Mouse (Mus musculus): ENCODE measurements around the gene Ralgds.
A peak's percentile ranks its signal among the peaks of the same experiment; 100 is the strongest.
"Not testable (repeated sequence)": the region's sequence is repeated elsewhere in the genome, so short reads cannot be mapped to it uniquely, and the experiment has no call there.

The Ralgds gene

DNA sequence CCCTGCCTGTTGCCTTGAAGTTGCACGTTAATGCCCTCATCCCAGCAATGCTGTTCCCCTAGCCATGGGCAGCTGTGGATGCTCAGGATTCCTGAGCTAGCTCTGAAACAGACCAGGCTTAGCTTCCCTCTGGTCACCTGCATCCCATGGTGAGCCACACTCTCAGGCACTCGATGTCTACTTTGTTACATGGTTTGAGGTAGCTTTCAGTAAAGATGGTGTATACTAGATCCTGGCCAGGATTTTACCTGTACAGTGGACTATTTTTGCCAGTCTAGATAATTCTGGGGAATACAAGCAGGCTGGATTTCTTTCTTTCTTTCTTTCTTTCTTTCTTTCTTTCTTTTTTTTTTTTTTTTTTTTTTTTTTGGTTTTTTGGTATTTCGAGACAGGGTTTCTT is 7.1 kb upstream of the Ralgds start, which contains the start of gene Gm10134:
Gene Gm10134, plus strand, starts transcription at position 301 of the 400 bp plus-strand sequence.
- no peak for DNase-seq (ENCODE audit: low spot score in 2 of 2)

DNA sequence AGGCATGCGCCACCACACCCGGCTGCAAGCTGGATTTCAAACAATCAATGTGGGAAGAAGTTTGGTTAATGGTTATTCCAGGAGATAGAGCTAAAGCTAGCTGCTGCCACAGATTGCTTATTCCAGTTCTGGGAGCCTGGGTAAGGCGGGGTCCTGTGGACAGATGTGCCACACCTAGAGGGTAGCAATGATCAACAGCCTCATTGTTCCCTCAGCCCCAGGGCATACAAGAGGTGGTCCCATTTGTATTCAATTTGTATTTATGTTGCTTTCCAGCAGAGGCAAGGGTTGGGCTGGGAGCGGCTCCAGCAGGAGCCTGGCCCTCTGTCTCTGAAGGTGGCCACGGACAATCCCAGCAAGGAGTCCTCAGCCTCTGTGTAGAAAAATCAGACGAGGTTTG is 6.6 kb upstream of the Ralgds start:
- no peak for DNase-seq (ENCODE audit: low spot score in 2 of 2)

DNA sequence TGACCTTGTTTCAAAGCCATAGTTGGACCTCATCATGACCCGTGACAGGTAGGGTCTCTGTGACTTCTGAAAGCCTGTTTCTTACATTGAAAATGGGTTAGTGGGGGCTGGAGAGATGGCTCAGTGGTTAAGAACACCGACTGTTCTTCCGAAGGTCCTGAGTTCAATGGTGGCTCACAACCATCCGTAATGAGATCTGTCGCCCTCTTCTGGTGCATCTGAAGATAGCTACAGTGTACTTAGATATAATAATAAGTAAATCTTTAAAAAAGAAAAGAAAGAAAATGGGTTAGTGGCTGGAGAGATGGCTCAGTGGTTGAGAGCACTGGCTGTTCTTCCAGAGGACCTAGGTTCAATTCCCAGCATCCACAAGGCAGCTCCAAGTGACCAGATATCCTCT is 1.3 kb upstream of the Ralgds start:
- DNase-seq (ENCODE audit: low spot score in 2 of 2): not testable (repeated sequence)

DNA sequence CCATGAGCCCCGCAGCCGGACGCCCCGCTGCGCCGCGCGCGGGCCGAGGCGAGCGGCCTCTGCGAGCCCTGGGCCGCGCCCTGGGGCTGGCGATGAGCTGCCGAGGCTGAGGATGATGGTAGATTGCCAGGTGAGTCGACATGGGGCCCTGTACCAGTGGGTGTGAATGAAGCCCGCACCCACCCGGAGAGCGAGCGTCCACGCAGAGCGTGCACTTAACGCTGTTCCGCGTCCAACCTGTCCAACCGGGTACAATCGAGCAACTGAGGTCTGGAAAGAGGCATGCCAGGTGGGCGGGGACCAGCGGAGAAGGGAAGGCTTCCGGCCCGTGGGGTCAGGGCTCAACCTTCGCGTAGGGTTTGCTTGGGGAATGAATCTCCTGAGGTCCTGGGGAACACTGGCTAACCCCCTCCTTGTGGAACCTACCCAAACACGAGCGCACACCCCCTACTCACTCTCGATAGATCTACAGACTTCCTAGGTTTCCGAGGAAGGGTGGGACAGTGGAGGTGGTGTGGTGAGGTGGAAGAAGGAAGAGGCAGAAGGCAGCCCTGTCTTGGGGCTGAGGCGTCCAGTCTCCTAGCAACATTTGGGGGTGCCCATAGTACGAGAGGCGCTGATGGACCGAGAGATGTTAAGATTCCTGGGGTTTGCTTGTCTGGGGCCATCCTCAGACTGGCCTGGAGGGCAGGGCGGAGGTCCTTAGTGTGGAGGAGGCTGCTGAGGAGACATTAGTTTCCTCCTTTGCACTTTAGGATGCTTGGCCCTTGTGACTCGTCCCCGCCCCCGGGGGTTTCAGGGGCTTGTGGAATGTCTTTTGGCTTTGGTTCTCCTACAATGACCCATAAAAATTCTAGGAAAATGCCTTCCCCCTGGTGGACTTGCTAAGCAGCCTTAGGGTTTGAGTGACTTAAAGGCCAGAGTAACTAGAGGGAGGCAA is 776 bp downstream of the Ralgds start:
- DNase-seq (ENCODE audit: low spot score in 2 of 2): peak in 1 of 2 experiments; percentile 33

DNA sequence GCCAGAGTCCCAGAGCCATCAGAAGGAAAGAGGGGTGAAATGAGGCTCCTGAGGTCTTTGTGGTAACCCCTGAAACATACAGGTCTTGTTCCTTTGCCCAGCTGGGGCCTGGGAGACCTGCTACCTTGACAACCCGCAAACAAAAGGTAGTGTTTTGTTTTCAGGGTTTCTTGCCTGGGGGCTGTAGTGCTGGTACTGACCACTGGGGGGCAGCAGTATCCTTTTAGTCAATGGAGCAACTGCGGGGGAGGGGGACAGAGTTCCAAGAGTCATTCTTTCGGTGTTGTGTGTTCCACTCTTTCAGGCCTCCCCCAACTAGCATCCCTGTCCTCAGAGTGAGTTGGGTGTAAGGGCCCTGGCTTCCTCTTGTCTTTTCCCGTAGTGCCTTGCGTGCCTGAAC is 1.6 kb downstream of the Ralgds start:
- DNase-seq (ENCODE audit: low spot score in 2 of 2): peak; percentile 68 to 88

DNA sequence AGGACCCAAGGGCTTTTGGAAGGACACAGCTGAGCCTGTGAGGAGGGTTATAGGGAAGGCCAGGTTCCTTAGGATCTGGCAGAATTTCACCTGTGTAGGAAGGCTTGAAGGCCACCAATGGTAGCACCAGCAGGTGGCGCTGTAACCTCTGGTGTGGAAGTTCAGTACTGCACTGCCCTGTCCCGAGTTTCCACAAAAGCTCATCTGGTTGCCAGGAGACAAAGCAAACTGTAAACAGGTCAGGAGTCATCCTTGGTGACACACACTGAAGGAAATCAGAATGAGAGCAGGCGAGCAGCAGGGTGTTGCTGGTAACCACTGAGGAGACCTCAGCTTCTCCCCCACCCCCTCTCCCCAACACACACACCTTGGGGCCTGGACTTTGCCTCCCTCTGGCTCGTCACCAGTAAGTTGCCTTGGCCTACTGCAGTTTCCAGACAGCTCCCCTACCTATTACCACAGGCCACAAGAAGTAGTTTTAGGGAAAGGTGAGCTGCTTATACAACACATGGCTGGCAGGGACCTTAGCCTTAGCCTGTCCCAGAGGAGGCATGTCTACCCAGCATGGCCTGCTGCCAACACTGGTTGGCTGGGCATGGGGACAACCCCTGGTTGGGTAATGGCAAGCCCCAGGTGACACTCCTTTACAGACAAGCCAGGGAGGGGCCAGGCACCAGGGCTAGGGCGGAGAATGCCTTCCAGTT is 4.4 kb downstream of the Ralgds start:
- DNase-seq (ENCODE audit: low spot score in 2 of 2): peak; percentile 70 to 89

DNA sequence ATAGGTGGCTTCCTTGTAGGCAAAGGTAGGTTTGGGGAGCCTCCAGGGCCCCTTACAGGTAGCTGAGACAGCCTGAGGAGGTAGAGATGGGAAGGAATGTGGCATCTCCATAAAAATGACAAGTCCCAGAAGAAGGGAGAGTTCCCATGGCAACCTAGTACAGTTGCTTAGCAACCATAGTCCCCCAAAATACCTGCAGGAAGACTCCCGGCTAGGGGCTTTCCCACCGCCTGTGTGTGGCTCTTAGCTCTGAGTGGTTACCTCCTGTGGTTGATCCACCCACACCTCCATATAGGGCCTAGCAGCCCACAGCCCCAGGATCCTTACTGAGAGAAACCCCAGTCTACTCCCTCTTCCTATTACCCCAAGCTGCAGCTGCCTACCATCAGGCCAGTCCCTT is 5.3 kb downstream of the Ralgds start:
- no peak for DNase-seq (ENCODE audit: low spot score in 2 of 2)

DNA sequence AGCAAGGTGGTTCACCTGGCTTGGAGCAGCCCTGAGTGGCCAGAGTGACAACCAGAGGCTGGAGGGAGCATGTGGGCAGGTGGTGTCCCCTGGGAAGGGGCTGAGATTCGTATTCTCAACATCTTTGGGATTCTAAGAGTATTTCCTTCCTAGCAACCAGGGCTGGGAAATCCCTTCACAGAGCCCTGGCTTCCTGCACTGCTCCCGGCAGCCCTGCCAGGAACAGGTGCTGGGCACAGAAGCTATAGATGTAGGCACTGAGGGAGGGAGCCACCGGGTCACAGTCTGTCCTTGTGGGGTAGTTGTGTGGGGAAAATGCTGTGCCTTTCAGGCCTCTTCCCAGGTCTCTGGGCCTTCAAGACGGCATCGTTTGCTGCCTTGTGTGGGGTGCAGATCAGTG is 7.7 kb downstream of the Ralgds start:
- no peak for DNase-seq (ENCODE audit: low spot score in 2 of 2)

DNA sequence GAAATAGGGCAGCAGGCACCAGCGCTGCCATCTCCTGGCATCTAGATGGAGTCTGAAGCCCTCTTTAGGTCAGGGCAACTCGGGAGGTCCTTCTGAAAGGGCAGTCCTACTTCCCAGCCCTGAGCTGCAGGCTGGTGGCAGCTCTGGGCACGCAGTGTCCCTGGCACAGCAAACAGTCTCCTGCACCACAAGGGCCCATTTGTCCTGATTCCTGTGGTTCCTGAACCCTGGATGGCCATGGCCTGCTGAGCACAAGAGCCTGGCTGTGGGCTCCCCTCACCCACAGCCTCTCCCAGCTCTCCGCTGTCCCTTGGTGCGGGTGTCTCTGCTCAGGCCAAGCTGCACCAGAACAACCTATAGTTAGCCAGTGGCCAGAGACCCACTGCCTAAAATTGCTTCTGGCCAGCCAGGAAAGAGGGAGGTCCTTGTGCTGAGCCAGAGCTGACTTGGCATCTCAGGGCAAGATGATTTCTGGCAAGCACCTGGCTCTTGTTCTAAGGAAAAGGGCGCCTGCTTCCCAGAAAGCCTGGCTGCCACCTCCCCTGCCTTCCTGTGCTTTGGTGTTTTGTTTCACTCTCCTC is 8.7 kb downstream of the Ralgds start:
- no peak for DNase-seq (ENCODE audit: low spot score in 2 of 2)

DNA sequence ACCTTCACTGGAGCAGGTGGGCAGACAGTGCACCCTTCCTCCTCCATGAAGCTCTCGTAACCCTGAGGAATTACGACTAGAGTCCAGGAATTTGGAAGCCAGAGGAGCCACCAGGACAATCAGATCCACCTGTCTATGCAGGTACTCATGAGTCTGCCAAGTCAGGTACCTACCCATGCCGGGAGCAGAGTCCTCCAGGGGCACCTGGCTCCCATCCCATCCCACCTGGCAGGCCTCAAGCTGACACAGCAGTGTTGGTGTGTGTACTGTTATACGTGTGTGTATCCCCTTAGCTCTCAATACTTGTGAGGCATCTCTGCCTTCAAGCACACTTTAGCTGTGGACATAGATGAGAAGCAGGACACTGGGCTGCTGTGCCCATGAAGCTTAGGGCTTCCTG is 9.2 kb downstream of the Ralgds start:
- no peak for DNase-seq (ENCODE audit: low spot score in 2 of 2)

DNA sequence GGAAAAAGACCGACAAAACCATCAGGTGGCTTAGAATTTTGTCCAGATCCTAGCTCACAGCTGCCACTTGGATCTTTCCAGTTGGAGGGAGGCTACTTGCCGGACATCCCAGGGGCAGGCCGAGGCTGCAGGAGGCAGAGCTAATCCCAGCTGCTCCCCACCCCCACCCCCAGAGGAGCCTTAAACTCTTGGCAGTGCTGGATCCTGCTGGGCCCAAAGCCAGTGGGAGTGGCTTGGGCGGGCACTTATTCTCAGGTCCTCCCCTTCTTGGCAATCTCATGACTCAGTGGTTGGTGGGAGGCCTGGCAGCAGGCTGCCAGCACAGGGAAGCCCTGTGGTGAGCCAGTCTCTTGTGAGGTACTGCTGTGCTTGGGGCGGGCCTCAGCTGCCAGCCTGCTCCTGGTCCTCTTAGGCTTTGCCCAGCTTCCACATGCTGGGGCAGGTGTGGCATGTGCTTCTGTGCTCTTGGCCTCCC is 10.8 kb downstream of the Ralgds start:
- DNase-seq (ENCODE audit: low spot score in 2 of 2): peak in 1 of 2 experiments; percentile 47

DNA sequence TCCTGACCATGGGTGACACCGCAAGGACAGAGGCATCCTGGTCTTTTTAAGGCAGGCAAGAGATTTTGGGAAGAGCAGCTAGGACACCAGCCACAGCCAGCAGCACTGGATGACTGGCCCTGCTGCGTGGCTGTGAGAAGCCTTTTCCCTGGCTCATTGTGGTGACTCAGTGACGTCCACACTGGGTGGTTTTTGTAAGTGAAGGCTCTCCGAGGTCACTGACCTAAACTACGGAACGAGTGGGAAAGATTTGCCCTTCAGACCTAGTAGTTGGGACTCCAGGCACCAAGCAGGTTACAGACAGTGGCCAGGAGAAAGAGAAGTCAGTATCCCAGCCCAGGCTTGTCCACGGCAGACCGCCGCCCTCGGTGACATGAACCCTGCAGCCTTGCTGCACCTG is 11.5 kb downstream of the Ralgds start:
- DNase-seq (ENCODE audit: low spot score in 2 of 2): no peak

DNA sequence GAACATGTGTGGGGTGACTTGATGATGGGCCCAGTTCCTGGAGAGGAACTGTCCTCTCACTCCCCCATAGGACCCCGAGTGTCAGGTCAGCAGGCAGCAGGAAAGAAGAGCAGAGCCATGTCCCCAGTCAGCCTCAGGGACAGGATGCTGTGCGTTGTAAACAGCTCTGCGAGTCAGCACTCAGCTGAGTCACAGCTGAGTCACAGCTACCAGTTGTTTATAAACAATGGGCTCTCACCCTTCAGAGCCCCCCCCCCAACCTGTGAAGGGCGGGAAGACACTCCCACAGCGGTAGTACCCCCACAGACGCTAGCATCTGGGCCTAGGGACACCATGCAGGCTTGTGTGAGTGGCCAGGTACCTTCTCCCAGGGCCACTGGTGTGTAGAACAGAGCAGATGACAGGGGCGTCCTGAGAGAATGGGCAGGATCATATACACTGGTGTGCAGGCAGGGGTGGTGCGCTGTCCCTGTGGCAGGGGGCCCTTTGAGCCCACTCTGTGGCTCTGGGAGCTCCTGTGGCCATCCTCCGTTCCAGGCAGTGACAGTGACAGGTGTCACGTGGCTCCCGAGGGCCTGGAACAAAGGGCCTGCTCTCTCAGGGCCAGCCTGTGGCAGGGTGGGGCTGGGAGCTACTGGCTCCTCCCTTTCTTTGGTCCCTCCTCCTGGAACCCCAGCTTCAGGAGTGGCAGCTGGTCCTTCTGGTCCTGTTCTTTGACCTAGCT is 12.5 kb downstream of the Ralgds start:
- no peak for DNase-seq (ENCODE audit: low spot score in 2 of 2)

DNA sequence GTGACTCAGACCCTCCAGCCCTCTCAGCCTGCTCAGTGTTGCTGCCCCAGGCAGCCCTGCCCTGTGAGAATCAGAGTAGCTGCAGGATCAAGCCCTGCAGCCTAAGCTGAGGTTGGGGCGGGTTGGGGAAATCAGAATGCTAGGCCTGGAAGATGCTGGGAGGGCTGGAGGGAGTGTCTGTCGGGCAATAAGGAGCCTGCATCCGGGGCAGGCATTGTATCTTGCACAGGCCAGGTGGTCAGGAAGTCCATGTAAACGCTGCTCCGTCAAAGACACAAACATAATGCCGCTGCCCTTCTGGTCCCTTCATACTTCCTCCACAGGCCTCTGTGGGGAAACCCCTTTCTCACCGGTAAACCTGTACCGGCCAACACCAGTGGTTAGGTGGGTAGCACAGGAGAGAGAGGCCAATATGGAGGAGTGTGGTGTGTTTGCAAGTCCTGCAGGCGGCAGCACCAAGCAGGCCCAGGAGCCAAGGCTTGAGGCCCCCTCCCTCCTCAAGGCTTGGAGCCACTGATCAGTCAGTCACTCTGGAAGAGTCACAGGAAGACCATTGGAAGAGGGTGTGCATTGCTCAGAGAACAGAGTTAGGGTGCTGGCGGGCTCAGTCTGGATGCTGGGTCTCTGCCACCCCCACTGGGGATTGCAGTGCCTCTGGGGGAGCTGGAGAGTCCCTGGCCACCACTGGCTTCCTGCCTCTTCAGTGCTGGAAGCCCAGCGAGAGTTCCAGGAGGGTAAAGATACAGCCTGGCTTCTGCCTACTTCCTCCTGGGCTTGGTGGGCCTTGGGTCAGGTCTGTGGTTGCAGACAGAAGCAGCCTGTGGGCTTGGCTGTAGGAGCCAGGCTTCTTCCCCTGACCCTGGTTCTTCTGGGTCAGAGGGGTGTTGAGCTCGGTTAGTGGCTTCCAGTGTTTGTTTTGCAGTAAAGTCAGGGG is 13.3 kb downstream of the Ralgds start:
- peak in 1 of 2 experiments; percentile 57 for DNase-seq (ENCODE audit: low spot score in 2 of 2)

DNA sequence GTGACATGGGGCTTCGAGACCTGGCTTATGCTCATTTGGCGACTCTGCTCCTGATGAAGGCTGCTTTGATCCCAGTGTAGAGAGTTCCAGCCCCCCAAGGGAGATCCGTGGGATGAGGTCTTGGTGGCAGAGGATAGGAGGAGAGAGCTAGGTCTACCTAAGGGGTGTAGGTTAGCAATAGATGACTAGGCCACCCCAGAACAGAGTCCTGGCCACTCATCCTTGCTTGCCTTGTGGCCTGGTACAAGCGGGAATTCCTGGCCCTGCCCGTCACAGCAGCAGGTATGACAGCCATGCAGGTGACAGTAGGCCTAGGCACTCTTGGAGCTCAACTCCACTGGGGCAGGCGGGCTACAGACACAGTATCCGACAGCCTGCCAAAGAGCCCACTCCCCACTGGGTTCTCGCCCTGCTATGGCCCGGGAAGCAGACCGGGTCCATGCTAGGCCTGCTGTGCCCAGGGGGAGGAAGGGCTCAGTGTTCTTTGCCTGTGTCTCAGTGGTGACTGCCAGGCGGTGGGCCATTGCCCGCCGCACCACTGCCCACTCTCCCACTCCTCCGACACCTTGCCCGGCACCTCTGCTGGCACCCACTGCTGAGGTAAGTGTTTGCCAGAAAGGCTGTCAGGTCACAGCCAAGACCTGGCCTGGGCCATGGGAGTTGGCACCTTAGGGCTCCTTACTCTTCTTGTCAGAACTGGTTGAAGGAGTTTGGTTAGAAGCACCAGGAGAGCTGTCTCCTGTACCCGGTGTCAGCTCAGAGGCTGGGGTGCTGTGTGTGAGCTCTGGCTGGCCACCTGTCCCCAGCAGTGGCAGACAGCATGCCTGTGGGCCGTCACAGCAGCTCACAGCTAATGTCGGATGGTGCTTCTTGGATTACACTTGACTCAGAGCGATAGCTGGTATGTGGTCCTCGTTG is 14.8 kb downstream of the Ralgds start:
- no peak for DNase-seq (ENCODE audit: low spot score in 2 of 2)

DNA sequence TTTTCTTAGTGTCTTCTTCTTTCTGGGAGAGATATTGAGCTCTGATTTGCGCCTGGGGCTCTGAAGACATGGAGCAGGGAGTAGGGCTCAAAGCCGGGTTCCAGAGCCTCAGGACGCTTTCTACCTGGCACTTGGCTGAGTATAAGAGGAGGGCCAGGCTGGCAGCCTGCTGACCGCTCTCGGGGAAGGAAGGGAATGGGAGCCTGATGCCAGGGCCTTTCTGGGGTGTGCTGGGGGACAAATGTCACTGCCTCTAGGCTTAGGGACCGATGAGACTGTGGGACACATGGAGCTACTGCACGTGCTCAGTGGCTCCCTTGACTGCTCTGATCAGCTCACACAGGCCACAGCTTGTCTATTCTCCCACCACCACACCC is 15.4 kb downstream of the Ralgds start:
- DNase-seq (ENCODE audit: low spot score in 2 of 2): no peak

DNA sequence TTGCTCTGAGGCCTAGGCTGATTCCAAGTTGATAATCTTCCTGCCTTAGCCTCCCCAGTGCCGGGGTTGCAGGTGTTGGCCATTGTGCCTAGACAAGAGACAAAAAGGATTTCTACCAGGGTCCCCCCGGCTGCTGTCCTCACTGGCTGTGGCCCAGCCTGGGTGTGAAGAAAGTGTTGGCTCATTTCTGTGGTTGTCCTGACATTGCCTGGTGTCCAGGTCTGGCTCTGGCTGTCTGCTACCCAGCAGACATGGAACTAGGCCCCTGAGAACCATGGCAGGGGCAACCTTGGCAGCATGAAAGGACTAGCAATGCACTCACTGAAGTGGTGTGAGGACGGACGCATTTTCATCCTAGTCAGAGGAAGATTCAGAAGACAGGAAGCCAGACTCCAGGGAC is 16.9 kb downstream of the Ralgds start:
- no peak for DNase-seq (ENCODE audit: low spot score in 2 of 2)

DNA sequence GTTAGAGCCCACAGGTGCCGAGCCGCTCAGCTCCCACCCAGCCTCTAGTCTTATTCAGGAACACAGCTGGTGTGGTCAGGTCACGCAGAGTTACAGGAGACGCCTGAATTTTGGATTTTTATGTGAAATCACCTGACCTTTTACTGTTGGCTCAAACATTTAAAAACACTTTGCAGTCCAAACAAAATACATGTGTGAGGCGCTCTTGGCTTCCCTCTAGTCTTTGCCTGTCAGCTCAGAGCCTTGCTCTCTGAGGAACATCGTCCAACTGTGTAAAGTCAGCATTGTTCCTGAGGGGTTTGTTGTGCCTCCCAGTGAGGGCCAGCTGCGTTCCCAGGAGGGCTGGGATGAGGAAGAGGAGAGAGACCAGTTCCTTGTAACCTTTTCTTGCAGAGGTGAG is 17.4 kb downstream of the Ralgds start:
- DNase-seq (ENCODE audit: low spot score in 2 of 2): no peak

DNA sequence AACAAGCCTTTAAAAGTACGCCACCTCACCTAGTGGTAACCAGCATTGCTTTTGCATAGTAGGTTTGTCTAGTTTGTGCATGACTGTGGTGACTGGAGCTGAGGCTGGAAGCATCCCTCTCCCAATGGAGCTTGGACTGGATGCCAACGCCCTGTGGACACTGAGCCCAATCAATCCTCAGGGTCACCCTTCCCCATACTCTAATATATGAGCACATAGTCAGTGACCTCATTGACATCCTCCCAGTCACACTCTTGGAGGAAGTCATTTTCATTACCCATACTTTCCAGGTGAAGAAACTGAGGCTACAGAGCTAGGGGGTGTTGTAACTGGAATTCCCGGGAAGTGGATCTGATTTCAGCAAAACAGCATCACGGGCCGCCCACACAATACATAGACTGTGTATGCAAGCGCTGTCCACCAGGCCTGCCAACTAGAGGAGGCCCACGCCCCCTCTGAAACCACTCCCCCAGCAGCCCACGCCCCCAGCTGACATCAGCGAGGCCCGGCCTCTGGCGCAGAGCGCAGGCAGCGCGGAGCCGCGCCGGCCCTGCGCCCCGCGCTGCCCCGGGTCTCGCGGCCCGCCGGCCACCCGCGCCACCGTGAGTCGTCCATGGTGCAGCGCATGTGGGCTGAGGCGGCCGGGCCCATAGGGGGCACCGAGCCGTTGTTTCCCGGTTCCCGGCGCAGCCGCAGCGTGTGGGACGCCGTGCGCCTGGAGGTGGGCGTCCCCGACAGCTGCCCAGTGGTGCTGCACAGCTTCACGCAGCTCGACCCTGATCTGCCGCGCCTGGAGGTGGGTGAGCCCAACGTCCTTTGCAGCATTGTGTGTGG is 20.2 kb downstream of the Ralgds start:
- peak in 1 of 2 experiments; percentile 82 for DNase-seq (ENCODE audit: low spot score in 2 of 2)
